Mouse (Mus musculus) midbrain, embryonic 12.5 days (tissue): ENCODE measurements around the gene Eif2b1. TPM values are rescaled to one million over a fixed set of nuclear protein-coding genes. Genes with fewer than 3 reads are reported as not detected.

Experiments
- ATAC-seq: fragments of 200-750 bp; cut with Nextera tagmentation; 2 replicates; pipeline ENCODE4 v1.8.0; 2017; ENCODE audit warnings: low read depth, moderate TSS enrichment, moderate library complexity; ENCODE audit not compliant: low FRiP score
- H3K27ac ChIP-seq: fragments of 300-500 bp; sonication (generic); replicated peaks from 2 replicates; pipeline ENCODE4 v1.5.1; 2016; ENCODE audit warnings: mild to moderate bottlenecking
- H3K27me3 ChIP-seq: fragments of 300-500 bp; sonication (generic); 2 replicates; pipeline ENCODE4 v1.6.1; 2016; ENCODE audit warnings: mild to moderate bottlenecking
- H3K36me3 ChIP-seq: fragments of 300-500 bp; sonication (generic); 2 replicates; pipeline ENCODE4 v1.6.1; 2016
- H3K4me1 ChIP-seq: fragments of 300-500 bp; sonication (generic); 2 replicates; pipeline ENCODE4 v1.6.1; 2016
- H3K4me2 ChIP-seq: fragments of 300-500 bp; sonication (generic); replicated peaks from 2 replicates; pipeline ENCODE4 v1.6.1; 2016; ENCODE audit warnings: mild to moderate bottlenecking, moderate library complexity
- H3K4me3 ChIP-seq: fragments of 300-500 bp; sonication (generic); 2 replicates; pipeline ENCODE4 v1.5.1; 2016; ENCODE audit warnings: mild to moderate bottlenecking
- H3K9ac ChIP-seq: fragments of 300-500 bp; sonication (generic); replicated peaks from 2 replicates; pipeline ENCODE4 v1.6.1; 2016; ENCODE audit warnings: mild to moderate bottlenecking, moderate library complexity
- H3K9me3 ChIP-seq: fragments of 300-500 bp; sonication (generic); 2 replicates; pipeline ENCODE4 v1.6.1; 2016; ENCODE audit warnings: mild to moderate bottlenecking
- WGBS: fragments of 180-500 bp; shearing (Covaris S2); methylation state at CpG from one replicate; pipeline ENCODE4 v1.1.7; 2016; 5-methylcytosine and 5-hydroxymethylcytosine counted together
- polyA plus RNA-seq: library from polyadenylated mRNA; unstranded; fragments of >200 nt; fragmentation: Nextera tagmentation; extraction: Ambion mirVana; gene quantifications from 2 replicates; pipeline ENCODE4 v1.2.1, GENCODE M21; 2016

Gene Eif2b1
- polyA plus RNA-seq, 1 experiment from 2014 or later, result 71.2 TPM

GRCm38 (mm10) chr5:124541602-124541973, 37.3 kb downstream of the Eif2b1 start:
- peak overlapping the region; percentile 68; the same call in 1 of the 2 replicates for H3K27ac ChIP-seq
- no peak for ATAC-seq
- no peaks in the 10 kb centered on the region for H3K9me3 ChIP-seq
- H3K27me3 ChIP-seq, result no peaks in the 10 kb centered on the region
- peak overlapping the region; percentile 76 for H3K4me2 ChIP-seq
- H3K4me3 ChIP-seq, result peak overlapping the region; percentile 98
- H3K4me1 ChIP-seq, result peaks cover 17% of the 10 kb centered on the region
- H3K36me3 ChIP-seq, result peaks cover 32% of the 10 kb centered on the region
- peak overlapping the region; percentile 90 for H3K9ac ChIP-seq
- WGBS, result 11% methylated on average over 8 of the region's 8 CpGs

GRCm38 (mm10) chr5:124540905-124541601, 37.9 kb downstream of the Eif2b1 start:
- Histone ChIP-seq H3K9ac (peak overlapping the region; percentile 90), H3K4me3 (peak overlapping the region; percentile 98), H3K9me3 (no peaks in the 10 kb centered on the region), H3K4me1 (peaks cover 18% of the 10 kb centered on the region), H3K27ac (peak overlapping the region; percentile 68), H3K4me2 (peak overlapping the region; percentile 76), H3K36me3 (peaks cover 26% of the 10 kb centered on the region), H3K27me3 (no peaks in the 10 kb centered on the region)
- WGBS, result under 1% methylated on average over 75 of the region's 89 CpGs
- peak; percentile 63 for ATAC-seq

- H3K4me2 ChIP-seq, result peak within 1 kb of the TSS; percentile 76
- peaks cover 20% of the 10 kb centered on the region for H3K36me3 ChIP-seq
- no peaks in the 10 kb centered on the region for H3K27me3 ChIP-seq
- peak; percentile 97 for ATAC-seq
- H3K4me3 ChIP-seq, result peak within 1 kb of the TSS; percentile 98
- H3K9me3 ChIP-seq, result no peaks in the 10 kb centered on the region
- H3K27ac ChIP-seq, result peak within 1 kb of the TSS; percentile 68
- WGBS, result under 1% methylated on average over 32 of the region's 35 CpGs
- peak within 1 kb of the TSS; percentile 90 for H3K9ac ChIP-seq
- peaks cover 18% of the 10 kb centered on the region for H3K4me1 ChIP-seq
Observed at GRCm38 (mm10) chr5:124540383-124540786, 38.5 kb downstream of the Eif2b1 start, which contains the start of gene Tmed2. TSS of gene Tmed2 (plus strand) at chr5:124540695.

- peak overlapping the region; percentile 58 for H3K27ac ChIP-seq
- peaks cover 15% of the 10 kb centered on the region for H3K36me3 ChIP-seq
- ATAC-seq, result no peak
- 0 out of 2 replicates have a peak, but pooled peaks cover 2% of the 10 kb centered on the region for H3K27me3 ChIP-seq
- H3K9me3 ChIP-seq, result no peaks in the 10 kb centered on the region
- WGBS, result 77% methylated on average over 4 of the region's 4 CpGs
- peak overlapping the region; percentile 98 for H3K4me3 ChIP-seq
- H3K9ac ChIP-seq, result no peak overlapping the region
- H3K4me1 ChIP-seq, result peaks cover 18% of the 10 kb centered on the region
- peak overlapping the region; percentile 42 for H3K4me2 ChIP-seq
Observed at GRCm38 (mm10) chr5:124539905-124540304, 39.0 kb downstream of the Eif2b1 start.

- H3K4me2 ChIP-seq, result no peak overlapping the region
- no peaks in the 10 kb centered on the region for H3K9me3 ChIP-seq
- H3K27me3 ChIP-seq, result 0 out of 2 replicates have a peak, but pooled peaks cover 3% of the 10 kb centered on the region
- ATAC-seq, result no peak
- no peak overlapping the region for H3K27ac ChIP-seq
- H3K36me3 ChIP-seq, result peaks cover 7% of the 10 kb centered on the region
- peaks cover 18% of the 10 kb centered on the region for H3K4me1 ChIP-seq
- no peak overlapping the region for H3K9ac ChIP-seq
- 70% methylated on average over 16 of the region's 16 CpGs for WGBS
- no peak overlapping the region for H3K4me3 ChIP-seq
Observed at GRCm38 (mm10) chr5:124538813-124539792, 39.8 kb downstream of the Eif2b1 start.

- Histone ChIP-seq H3K27me3 (0 out of 2 replicates have a peak, but pooled peaks cover 3% of the 10 kb centered on the region), H3K4me2 (peak overlapping the region; percentile 33), H3K9ac (peak overlapping the region; percentile 26; the same call in 1 of the 2 replicates), H3K9me3 (no peaks in the 10 kb centered on the region), H3K4me3 (no peak overlapping the region), H3K27ac (0 out of 2 replicates have a peak overlapping the region, but pooled peaks have one; percentile 10), H3K4me1 (peaks cover 14% of the 10 kb centered on the region), H3K36me3 (no peaks in the 10 kb centered on the region)
- 2% methylated on average over 17 of the region's 17 CpGs for WGBS
- ATAC-seq, result no peak
Observed at GRCm38 (mm10) chr5:124536776-124537175, 42.2 kb downstream of the Eif2b1 start.

- Histone ChIP-seq H3K27me3 (0 out of 2 replicates have a peak, but pooled peaks cover 3% of the 10 kb centered on the region), H3K4me2 (no peak overlapping the region), H3K4me3 (no peak overlapping the region), H3K9me3 (no peaks in the 10 kb centered on the region), H3K36me3 (no peaks in the 10 kb centered on the region), H3K9ac (no peak overlapping the region), H3K27ac (no peak overlapping the region), H3K4me1 (peaks cover 21% of the 10 kb centered on the region)
- WGBS, result 71% methylated on average over 5 of the region's 5 CpGs
- ATAC-seq, result no peak
Observed at GRCm38 (mm10) chr5:124535016-124535415, 43.9 kb downstream of the Eif2b1 start.

GRCm38 (mm10) chr5:124532451-124532850, 46.5 kb downstream of the Eif2b1 start:
- H3K36me3 ChIP-seq, result no peaks in the 10 kb centered on the region
- 0 out of 2 replicates have a peak, but pooled peaks cover 3% of the 10 kb centered on the region for H3K27me3 ChIP-seq
- no peaks in the 10 kb centered on the region for H3K9me3 ChIP-seq
- ATAC-seq, result no peak
- H3K4me2 ChIP-seq, result no peak overlapping the region
- H3K4me1 ChIP-seq, result peaks cover 39% of the 10 kb centered on the region
- H3K4me3 ChIP-seq, result no peak overlapping the region
- no peak overlapping the region for H3K9ac ChIP-seq
- WGBS, result 44% methylated on average over 7 of the region's 7 CpGs
- H3K27ac ChIP-seq, result no peak overlapping the region

GRCm38 (mm10) chr5:124531583-124531930, 47.4 kb downstream of the Eif2b1 start:
- Histone ChIP-seq H3K27me3 (0 out of 2 replicates have a peak, but pooled peaks cover 3% of the 10 kb centered on the region), H3K36me3 (no peaks in the 10 kb centered on the region), H3K4me3 (peak overlapping the region; percentile 89), H3K27ac (peak overlapping the region; percentile 82), H3K4me1 (peaks cover 37% of the 10 kb centered on the region), H3K4me2 (peak overlapping the region; percentile 75), H3K9ac (peak overlapping the region; percentile 79), H3K9me3 (no peaks in the 10 kb centered on the region)
- peak; percentile 72 for ATAC-seq
- 13% methylated on average over 14 of the region's 14 CpGs for WGBS

- Histone ChIP-seq H3K9ac (peak within 1 kb of the TSS; percentile 79), H3K4me3 (peak within 1 kb of the TSS; percentile 89), H3K4me1 (peaks cover 36% of the 10 kb centered on the region), H3K9me3 (no peaks in the 10 kb centered on the region), H3K36me3 (no peaks in the 10 kb centered on the region), H3K27ac (peak within 1 kb of the TSS; percentile 82), H3K27me3 (0 out of 2 replicates have a peak, but pooled peaks cover 3% of the 10 kb centered on the region), H3K4me2 (peak within 1 kb of the TSS; percentile 75)
- 1% methylated on average over 92 of the region's 96 CpGs for WGBS
- ATAC-seq, result peak; percentile 95
Observed at GRCm38 (mm10) chr5:124530655-124531582, 48.0 kb downstream of the Eif2b1 start, which contains the start of gene Rilpl1. TSS of gene Rilpl1 (minus strand) at chr5:124531391.

- Histone ChIP-seq H3K4me1 (peaks cover 36% of the 10 kb centered on the region), H3K4me3 (peak overlapping the region; percentile 89), H3K27ac (no peak overlapping the region), H3K9ac (peak overlapping the region; percentile 45; the same call in 1 of the 2 replicates), H3K27me3 (no peaks in the 10 kb centered on the region), H3K9me3 (no peaks in the 10 kb centered on the region), H3K36me3 (no peaks in the 10 kb centered on the region), H3K4me2 (peak overlapping the region; percentile 75)
- 70% methylated on average over 8 of the region's 8 CpGs for WGBS
- no peak for ATAC-seq
Observed at GRCm38 (mm10) chr5:124529697-124530096, 49.2 kb downstream of the Eif2b1 start.
